Mouse (Mus musculus) neural tube, embryonic 11.5 days (tissue): Measurements from ENCODE around the gene Atp1b2. TPM values are rescaled to one million over a fixed set of nuclear protein-coding genes. Genes with fewer than 3 reads are reported as not detected.
A peak's percentile ranks its signal among the peaks of the same experiment; 100 is the strongest.

ENCODE experiments used
- ATAC-seq: fragments of 200-750 bp; cut with Nextera tagmentation; 2 replicates; pipeline ENCODE4 v1.8.0; 2017; ENCODE audit warnings: moderate number of reproducible peaks, mild to moderate bottlenecking, moderate TSS enrichment, moderate library complexity; ENCODE audit not compliant: insufficient read depth, low FRiP score, low TSS enrichment
- DNase-seq: peaks from one replicate; pipeline ENCODE4 v3.0.0-alpha.2; 2015; ENCODE audit warnings: low spot score
- H3K27ac ChIP-seq: fragments of 300-500 bp; sonication (generic); 2 replicates; pipeline ENCODE4 v1.5.1; 2014; ENCODE audit warnings: low read depth, mild to moderate bottlenecking, low read length
- H3K27me3 ChIP-seq: fragments of 300-500 bp; sonication (generic); 2 replicates; pipeline ENCODE4 v1.6.1; 2014; ENCODE audit warnings: mild to moderate bottlenecking, low read length, mixed read lengths; ENCODE audit not compliant: control insufficient read depth, insufficient read depth
- H3K36me3 ChIP-seq: fragments of 300-500 bp; sonication (generic); 2 replicates; pipeline ENCODE4 v1.6.1; 2014; ENCODE audit warnings: mild to moderate bottlenecking, low read length, moderate library complexity, mixed read lengths; ENCODE audit not compliant: control insufficient read depth, insufficient read depth
- H3K4me1 ChIP-seq: fragments of 300-500 bp; sonication (generic); 2 replicates; pipeline ENCODE4 v1.6.1; 2014; ENCODE audit warnings: low read length, mixed read lengths; ENCODE audit not compliant: control insufficient read depth, insufficient read depth
- H3K4me2 ChIP-seq: fragments of 300-500 bp; sonication (generic); 2 replicates; pipeline ENCODE4 v1.6.1; 2014; ENCODE audit warnings: low read depth, mild to moderate bottlenecking, moderate library complexity
- H3K4me3 ChIP-seq: fragments of 300-500 bp; sonication (generic); 2 replicates; pipeline ENCODE4 v1.5.1; 2014; ENCODE audit warnings: low read depth, low read length
- H3K9ac ChIP-seq: fragments of 300-500 bp; sonication (generic); 2 replicates; pipeline ENCODE4 v1.6.1; 2014; ENCODE audit warnings: mild to moderate bottlenecking, low read length
- H3K9me3 ChIP-seq: fragments of 300-500 bp; sonication (generic); 2 replicates; pipeline ENCODE4 v1.6.1; 2016; ENCODE audit warnings: low read length; ENCODE audit not compliant: control insufficient read depth
- whole genome bisulfite sequencing: fragments of 180-500 bp; shearing (Covaris S2); extraction: QIAGEN DNeasy Blood & Tissue Kit; methylation state at CpG from one replicate; pipeline ENCODE4 v1.1.7; 2014; 5-methylcytosine and 5-hydroxymethylcytosine counted together
- microRNA counts: library from miRNA; unstranded; fragments of <30 nt; microRNA quantifications from one replicate; lab custom pipeline; 2015
- microRNA-seq: library from miRNA; unstranded; fragments of <30 nt; microRNA quantifications from one replicate; pipeline ENCODE4, GENCODE M21; 2016
- polyA plus RNA-seq: library from polyadenylated mRNA; unstranded; fragments of >200 nt; fragmentation: Nextera tagmentation; extraction: Ambion mirVana; gene quantifications from 2 replicates; pipeline ENCODE4 v1.2.1, GENCODE M21; 2014

Atp1b2 gene
- polyA plus RNA-seq, 1 experiment from 2014 or later = 7.7 TPM

DNA sequence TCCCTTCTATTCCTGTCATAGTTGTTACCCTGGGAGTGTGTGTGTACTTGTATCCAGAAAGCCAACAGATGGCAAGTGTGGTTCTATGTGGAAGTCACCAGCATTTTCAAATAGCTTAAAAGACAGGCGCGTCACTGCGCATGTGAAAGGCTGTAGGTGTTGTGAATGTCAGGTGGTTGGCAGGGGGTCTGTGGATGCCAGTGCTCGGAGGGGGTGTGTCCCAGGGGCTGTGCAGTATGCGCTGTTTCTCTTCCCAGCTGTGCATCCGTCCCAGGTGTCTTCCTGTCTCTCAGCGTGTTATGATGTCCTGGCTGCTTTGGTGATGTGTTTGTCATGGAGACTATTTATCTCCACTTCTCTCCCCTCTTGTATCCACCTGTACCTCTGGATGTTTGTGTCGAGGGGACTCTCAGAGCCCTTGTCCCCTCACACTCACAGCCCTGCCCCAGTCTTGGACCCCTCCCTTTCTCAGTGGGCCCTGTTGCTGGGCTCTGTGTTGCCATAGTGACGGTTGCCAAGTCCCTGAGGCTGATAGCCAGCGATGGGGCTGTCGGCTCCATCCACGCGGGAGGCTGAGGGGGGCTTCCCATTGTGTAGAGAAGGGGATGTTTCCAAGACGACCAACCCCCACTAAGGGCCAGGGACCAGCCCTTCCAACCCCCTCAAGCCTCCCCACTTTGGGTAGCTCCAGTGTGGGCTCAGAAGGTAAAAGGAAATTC lies 53.0 kb downstream of the Atp1b2 start:
- H3K4me1 ChIP-seq = peaks cover 37% of the 10 kb centered on the region
- DNase-seq = peak; percentile 86
- peak overlapping the region; percentile 26 for H3K4me2 ChIP-seq
- H3K4me3 ChIP-seq = no peak overlapping the region
- H3K36me3 ChIP-seq = no peaks in the 10 kb centered on the region; the same call in 1 of the 2 replicates
- peak overlapping the region; percentile 27 for H3K9ac ChIP-seq
- 18% methylated on average over 14 of the region's 14 CpGs for WGBS
- H3K27me3 ChIP-seq = no peaks in the 10 kb centered on the region
- no peaks in the 10 kb centered on the region for H3K9me3 ChIP-seq
- ATAC-seq = peak; percentile 85
- H3K27ac ChIP-seq = peak overlapping the region; percentile 86

DNA sequence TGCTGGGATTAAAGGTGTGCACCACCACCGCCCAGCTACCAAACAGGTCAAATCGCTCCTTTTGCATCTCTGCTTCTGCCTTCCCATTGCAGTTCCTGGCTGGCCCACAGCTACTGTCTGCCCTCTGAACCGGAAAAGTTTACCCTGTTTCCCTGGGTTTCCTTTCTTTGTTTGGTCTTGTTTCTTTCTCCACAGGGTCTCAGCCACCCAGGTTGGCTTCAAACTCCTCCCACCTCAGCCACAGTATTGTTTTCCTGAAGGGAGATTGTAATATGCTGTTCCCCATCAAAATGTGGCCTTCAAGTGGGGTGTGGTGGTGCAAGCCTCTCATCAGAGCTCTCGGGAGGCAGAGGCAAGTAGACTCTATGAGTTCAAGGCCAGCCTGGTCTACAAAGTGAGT lies 54.4 kb downstream of the Atp1b2 start:
- Histone ChIP-seq H3K9ac (no peak overlapping the region), H3K4me3 (no peak overlapping the region), H3K27ac (no peak overlapping the region), H3K4me2 (no peak overlapping the region), H3K4me1 (peaks cover 29% of the 10 kb centered on the region), H3K27me3 (no peaks in the 10 kb centered on the region), H3K36me3 (no peaks in the 10 kb centered on the region; the same call in 1 of the 2 replicates), H3K9me3 (no peaks in the 10 kb centered on the region)
- WGBS = 66% methylated on average over 4 of the region's 4 CpGs
- ATAC-seq (no peak), DNase-seq (no peak)

MicroRNA genes within 50 kb of the gene (microRNA counts, 519-probe panel; counts per million panel counts)
- 2,928 counts per million, percentile 64 among the panel's probes with 10 or more counts for microRNA mmu-miR-467f (lab: Ali Mortazavi, UCI)

Small RNA genes within 50 kb of the gene (microRNA-seq; reads per million reads assigned to microRNA genes)
- not detected for gene Mir467f

Other genes starting within 250 kb of the Atp1b2 start
- gene Chd3, start 236.5 kb downstream of the Atp1b2 start, polyA plus RNA-seq = 57.3 and 60.1 TPM in 2 replicates
- 125 and 129 TPM in 2 replicates for gene Naa38, start 210.5 kb downstream of the Atp1b2 start, polyA plus RNA-seq
- 44.7 and 48.4 TPM in 2 replicates for gene Cyb5d1, start 210.3 kb downstream of the Atp1b2 start, polyA plus RNA-seq
- gene Tmem88, start 207.7 kb downstream of the Atp1b2 start, polyA plus RNA-seq = 13.1 and 17.2 TPM in 2 replicates
- 37.9 and 42.0 TPM in 2 replicates for gene Kdm6b, start 192.3 kb downstream of the Atp1b2 start, polyA plus RNA-seq
- gene Dnah2, start 56.8 kb downstream of the Atp1b2 start, polyA plus RNA-seq = 0.92 and 1.2 TPM in 2 replicates
- 9.6 and 9.7 TPM in 2 replicates for gene Efnb3, start 45.7 kb downstream of the Atp1b2 start, polyA plus RNA-seq
- 34.5 and 34.6 TPM in 2 replicates for gene Wrap53, start 25.7 kb downstream of the Atp1b2 start, polyA plus RNA-seq
- gene Trp53, start 25.6 kb downstream of the Atp1b2 start, polyA plus RNA-seq = 169 and 175 TPM in 2 replicates
- not detected in 2 replicates for gene Shbg, start 12.0 kb upstream of the Atp1b2 start, polyA plus RNA-seq
- 14.9 and 19.0 TPM in 2 replicates for gene Sat2, start 16.1 kb upstream of the Atp1b2 start, polyA plus RNA-seq
- 36.4 and 40.3 TPM in 2 replicates for gene Fxr2, start 27.0 kb upstream of the Atp1b2 start, polyA plus RNA-seq
- gene Sox15, start 49.4 kb upstream of the Atp1b2 start, polyA plus RNA-seq = not detected in 2 replicates
- gene Mpdu1, start 56.7 kb upstream of the Atp1b2 start, polyA plus RNA-seq = 26.8 and 30.0 TPM in 2 replicates
- 5.5 and 6.7 TPM in 2 replicates for gene Cd68, start 60.2 kb upstream of the Atp1b2 start, polyA plus RNA-seq
- 781 and 824 TPM in 2 replicates for gene Eif4a1, start 66.5 kb upstream of the Atp1b2 start, polyA plus RNA-seq
- 88.6 and 93.8 TPM in 2 replicates for gene Senp3, start 76.1 kb upstream of the Atp1b2 start, polyA plus RNA-seq
- 0.19 TPM in 1 of 2 replicates, not detected in the other for gene Tnfsf13, start 79.8 kb upstream of the Atp1b2 start, polyA plus RNA-seq
- 1.5 and 1.7 TPM in 2 replicates for gene Tnfsf12, start 89.9 kb upstream of the Atp1b2 start, polyA plus RNA-seq
- 1.4 and 1.5 TPM in 2 replicates for gene Tnfsfm13, start 90.2 kb upstream of the Atp1b2 start, polyA plus RNA-seq
- gene Polr2a, start 152.7 kb upstream of the Atp1b2 start, polyA plus RNA-seq = 65.0 and 65.3 TPM in 2 replicates
- gene Slc35g3, start 156.0 kb upstream of the Atp1b2 start, polyA plus RNA-seq = not detected in 2 replicates
- 0.99 and 1.3 TPM in 2 replicates for gene Zbtb4, start 160.0 kb upstream of the Atp1b2 start, polyA plus RNA-seq
- gene Chrnb1, start 190.0 kb upstream of the Atp1b2 start, polyA plus RNA-seq = 4.2 and 6.2 TPM in 2 replicates
- 2.0 and 3.0 TPM in 2 replicates for gene Fgf11, start 195.9 kb upstream of the Atp1b2 start, polyA plus RNA-seq
- 0.69 and 0.88 TPM in 2 replicates for gene Tmem102, start 199.7 kb upstream of the Atp1b2 start, polyA plus RNA-seq
- gene Gm39566, start 209.4 kb upstream of the Atp1b2 start, polyA plus RNA-seq = not detected in 2 replicates
- gene Spem2, start 212.5 kb upstream of the Atp1b2 start, polyA plus RNA-seq = not detected in 2 replicates
- gene Spem1, start 216.2 kb upstream of the Atp1b2 start, polyA plus RNA-seq = 0.23 TPM in 1 of 2 replicates, not detected in the other
- 10.9 and 11.4 TPM in 2 replicates for gene Nlgn2, start 231.8 kb upstream of the Atp1b2 start, polyA plus RNA-seq
- gene Tmem256, start 232.6 kb upstream of the Atp1b2 start, polyA plus RNA-seq = 289 and 296 TPM in 2 replicates
- 75.4 and 83.7 TPM in 2 replicates for gene Plscr3, start 240.4 kb upstream of the Atp1b2 start, polyA plus RNA-seq